Mouse (Mus musculus): ENCODE results near the gene Psmg3.

Gene Psmg3

GRCm38 (mm10) chr5:139813963-139814381 lies 12.7 kb downstream of the Psmg3 start:
- no peak for DNase-seq

- no peak for DNase-seq
These were observed 13.6 kb downstream of the Psmg3 start for GRCm38 (mm10) chr5:139813126-139813490.

- no peak for DNase-seq
These were observed 14.1 kb downstream of the Psmg3 start for GRCm38 (mm10) chr5:139812398-139813125.

- no peak for DNase-seq
These were observed 14.8 kb downstream of the Psmg3 start for GRCm38 (mm10) chr5:139811677-139812397.

GRCm38 (mm10) chr5:139809397-139809796 lies 17.3 kb downstream of the Psmg3 start:
- no peak for DNase-seq

GRCm38 (mm10) chr5:139805924-139806323 lies 20.8 kb downstream of the Psmg3 start:
- no peak for DNase-seq

GRCm38 (mm10) chr5:139804573-139805111 lies 22.0 kb downstream of the Psmg3 start:
- DNase-seq = no peak

GRCm38 (mm10) chr5:139804107-139804551 lies 22.6 kb downstream of the Psmg3 start:
- DNase-seq = no peak

- DNase-seq = peak; percentile 53
These were observed 23.0 kb downstream of the Psmg3 start for GRCm38 (mm10) chr5:139803601-139804102.

GRCm38 (mm10) chr5:139803165-139803564 lies 23.5 kb downstream of the Psmg3 start:
- no peak for DNase-seq

GRCm38 (mm10) chr5:139801880-139802279 lies 24.8 kb downstream of the Psmg3 start:
- no peak for DNase-seq

GRCm38 (mm10) chr5:139801231-139801630 lies 25.5 kb downstream of the Psmg3 start:
- DNase-seq = no peak

GRCm38 (mm10) chr5:139799801-139800590 lies 26.7 kb downstream of the Psmg3 start:
- DNase-seq = no peak

GRCm38 (mm10) chr5:139799041-139799440 lies 27.6 kb downstream of the Psmg3 start:
- DNase-seq = no peak

GRCm38 (mm10) chr5:139798168-139798900 lies 28.4 kb downstream of the Psmg3 start:
- no peak for DNase-seq

GRCm38 (mm10) chr5:139797473-139798167 lies 29.1 kb downstream of the Psmg3 start:
- DNase-seq = peak; percentile 78

GRCm38 (mm10) chr5:139796900-139797299 lies 29.8 kb downstream of the Psmg3 start:
- peak; percentile 48 for DNase-seq

- DNase-seq = no peak
These were observed 30.6 kb downstream of the Psmg3 start for GRCm38 (mm10) chr5:139796001-139796620.

GRCm38 (mm10) chr5:139794938-139795337 lies 31.7 kb downstream of the Psmg3 start:
- DNase-seq = no peak

- no peak for DNase-seq
These were observed 32.5 kb downstream of the Psmg3 start for GRCm38 (mm10) chr5:139794137-139794536.
